Mouse (Mus musculus): ENCODE measurements at regions not wholly inside any gene's neighbourhood (a gene's known extent, or its start where the extent isn't known, plus 50 kb on each side); places are given as distances from the start of the nearest gene placed in this dataset.
A peak's percentile ranks its signal among the peaks of the same experiment; 100 is the strongest.

DNA sequence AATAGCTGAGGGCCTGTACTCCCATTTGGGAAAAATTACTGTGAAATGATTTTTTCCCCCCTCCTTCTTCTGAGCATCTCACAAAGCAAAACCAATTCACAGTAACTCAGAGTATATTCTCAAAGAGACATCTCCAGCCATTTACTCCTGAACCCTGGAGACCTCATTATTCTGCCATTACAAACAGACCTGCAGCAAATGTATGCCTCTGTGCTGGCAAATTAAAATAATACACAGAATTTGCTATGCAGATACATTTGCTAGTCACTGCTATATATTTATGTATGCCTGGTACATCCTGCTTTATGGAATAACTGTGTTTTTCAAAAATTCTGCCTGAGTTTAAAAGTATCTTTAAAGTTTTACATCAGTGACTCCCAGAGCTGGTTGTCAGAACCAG lies 145.4 kb upstream of the Stxbp5 start:
- Histone ChIP-seq H3K4me1 (replicated peaks) (no peaks in the 10 kb centered on the region), H3K4me2 (replicated peaks) (no peak overlapping the region), H3K27me3 (no peaks in the 10 kb centered on the region), H3K4me3 (replicated peaks) (no peak overlapping the region), H3K9ac (replicated peaks) (no peak overlapping the region), H3K9me3 (no peaks in the 10 kb centered on the region), H3K27ac (0 out of 2 replicates have a peak overlapping the region, but pooled peaks have one; percentile 14), H3K36me3 (no peaks in the 10 kb centered on the region)
- peak; percentile 27; the same call in 1 of the 2 replicates for ATAC-seq

DNA sequence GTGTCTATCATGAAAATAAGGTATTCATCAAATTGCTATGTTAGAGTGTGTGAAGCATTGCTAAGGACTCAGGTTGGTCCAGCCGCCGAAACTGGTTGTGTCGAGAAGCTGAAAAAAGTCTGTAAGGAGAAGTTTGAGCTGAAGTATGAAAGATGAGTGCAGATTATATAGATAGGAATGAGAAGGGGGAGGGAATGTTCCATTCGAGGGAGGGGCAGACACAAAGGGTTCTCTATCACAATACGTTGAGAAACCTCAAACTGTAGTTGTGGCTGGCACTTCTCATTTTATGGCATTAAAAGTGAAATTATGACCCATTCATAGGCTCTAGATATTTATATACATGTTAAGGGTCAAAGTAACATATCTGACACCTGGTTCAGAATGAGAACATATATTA lies 108.4 kb upstream of the Stxbp5 start:
- Histone ChIP-seq H3K27ac (no peak overlapping the region), H3K9ac (replicated peaks) (no peak overlapping the region), H3K4me1 (replicated peaks) (no peaks in the 10 kb centered on the region), H3K36me3 (no peaks in the 10 kb centered on the region), H3K9me3 (no peaks in the 10 kb centered on the region), H3K4me2 (replicated peaks) (no peak overlapping the region), H3K4me3 (replicated peaks) (no peak overlapping the region), H3K27me3 (no peaks in the 10 kb centered on the region)
- WGBS, result 95% methylated on average over 5 of the region's 5 CpGs
- ATAC-seq, result no peak

DNA sequence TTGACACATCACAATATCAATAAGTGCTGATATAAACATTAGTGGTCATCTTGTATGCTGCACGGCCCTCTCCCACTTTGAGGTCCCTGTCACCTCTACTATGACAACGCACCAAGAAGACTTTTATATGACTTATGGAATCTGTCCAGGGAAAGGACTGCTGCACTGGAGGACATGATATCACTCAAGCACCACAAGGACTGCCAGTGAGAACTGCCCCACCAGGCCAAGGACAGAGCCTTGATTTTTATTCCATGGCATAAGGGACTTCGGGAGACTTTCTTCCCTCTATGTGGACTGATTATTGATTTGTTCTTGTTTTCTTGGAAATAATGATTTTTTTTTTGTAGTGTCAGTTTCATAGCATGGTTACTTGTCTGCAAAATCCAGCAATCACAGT lies 97.7 kb upstream of the Stxbp5 start:
- Histone ChIP-seq H3K9ac (replicated peaks) (no peak overlapping the region), H3K27me3 (no peaks in the 10 kb centered on the region), H3K4me2 (replicated peaks) (no peak overlapping the region), H3K36me3 (no peaks in the 10 kb centered on the region), H3K4me1 (replicated peaks) (no peaks in the 10 kb centered on the region), H3K4me3 (replicated peaks) (no peak overlapping the region), H3K27ac (no peak overlapping the region), H3K9me3 (no peaks in the 10 kb centered on the region)
- WGBS, result 94% methylated on average over 3 of the region's 3 CpGs
- ATAC-seq, result no peak

DNA sequence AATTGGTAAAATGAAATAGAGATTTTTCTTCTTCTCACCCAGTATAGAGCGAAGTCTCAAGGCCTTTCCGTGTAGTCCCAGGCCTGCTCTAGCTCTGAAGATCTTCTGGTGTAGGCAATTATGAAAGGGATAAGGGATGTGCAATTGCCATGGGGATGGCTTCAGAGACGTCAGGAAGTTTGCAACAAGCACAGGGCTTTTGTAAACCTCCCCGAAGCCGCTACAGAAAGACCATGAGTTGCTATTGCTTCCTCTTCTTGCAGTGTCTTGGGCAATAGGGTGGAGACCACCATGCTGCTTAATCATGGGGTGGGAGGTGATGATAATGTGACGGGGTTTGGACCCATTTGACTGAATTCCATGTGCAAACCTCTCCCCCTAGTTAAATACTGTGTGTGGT lies 95.3 kb upstream of the Stxbp5 start:
- whole genome bisulfite sequencing, result 87% methylated on average over 6 of the region's 6 CpGs
- no peak for ATAC-seq

DNA sequence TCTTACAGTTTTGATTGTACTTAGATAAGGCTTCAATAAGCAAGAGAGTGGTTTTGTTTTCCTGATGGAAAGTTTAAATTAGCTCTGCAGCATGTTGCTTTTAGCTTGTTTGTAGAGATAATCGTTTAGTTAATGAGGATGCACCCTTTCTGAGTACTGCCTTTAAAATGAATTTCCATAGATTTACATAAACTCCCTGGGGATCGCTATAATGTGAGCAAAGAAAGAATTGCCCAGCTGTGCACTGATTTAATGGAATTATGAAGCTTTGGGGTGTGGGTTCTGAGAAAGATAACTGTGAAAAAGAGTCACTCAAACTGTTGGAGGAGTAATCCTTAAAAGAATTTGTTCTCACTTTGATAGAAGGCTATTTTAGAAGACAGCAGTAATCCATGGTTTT lies 91.9 kb upstream of the Stxbp5 start:
- 63% methylated on average over 2 of the region's 2 CpGs for WGBS
- no peak for ATAC-seq
- Histone ChIP-seq H3K9me3 (no peaks in the 10 kb centered on the region), H3K4me2 (replicated peaks) (no peak overlapping the region), H3K36me3 (no peaks in the 10 kb centered on the region), H3K27ac (no peak overlapping the region), H3K9ac (replicated peaks) (no peak overlapping the region), H3K27me3 (no peaks in the 10 kb centered on the region), H3K4me3 (replicated peaks) (no peak overlapping the region), H3K4me1 (replicated peaks) (no peaks in the 10 kb centered on the region)

More for the DNA sequence above, 95.3 kb upstream of the Stxbp5 start:
- Histone ChIP-seq H3K9me3 (no peaks in the 10 kb centered on the region), H3K36me3 (no peaks in the 10 kb centered on the region), H3K9ac (replicated peaks) (no peak overlapping the region), H3K27ac (no peak overlapping the region), H3K4me2 (replicated peaks) (no peak overlapping the region), H3K4me1 (replicated peaks) (no peaks in the 10 kb centered on the region), H3K27me3 (no peaks in the 10 kb centered on the region), H3K4me3 (replicated peaks) (no peak overlapping the region)

DNA sequence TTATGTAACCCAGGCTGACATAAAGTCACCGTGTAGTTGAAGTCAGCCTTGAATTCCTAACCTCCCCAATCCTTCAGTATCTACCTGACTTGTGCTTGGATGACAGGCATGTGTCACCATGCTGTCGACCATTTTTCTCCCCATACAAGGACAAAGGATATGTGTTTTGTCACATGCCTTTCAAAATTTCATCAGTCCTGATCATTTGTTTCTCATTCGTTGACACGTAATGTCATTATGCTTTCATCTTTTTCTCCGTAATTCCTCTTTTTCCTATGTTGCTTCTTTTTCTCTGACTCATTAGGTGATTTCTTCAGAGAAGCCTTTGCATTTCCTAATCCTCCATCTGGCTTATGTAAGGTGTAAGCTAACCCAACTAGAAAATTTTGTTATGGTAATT lies 84.5 kb upstream of the Stxbp5 start:
- no peaks in the 10 kb centered on the region for H3K4me1 ChIP-seq (replicated peaks)
- 93% methylated on average over 5 of the region's 5 CpGs for WGBS
- H3K9me3 ChIP-seq, result no peaks in the 10 kb centered on the region
- no peak for ATAC-seq
- H3K36me3 ChIP-seq, result no peaks in the 10 kb centered on the region
- no peak overlapping the region for H3K9ac ChIP-seq (replicated peaks)
- H3K27ac ChIP-seq, result no peak overlapping the region
- no peak overlapping the region for H3K4me2 ChIP-seq (replicated peaks)
- H3K27me3 ChIP-seq, result no peaks in the 10 kb centered on the region
- no peak overlapping the region for H3K4me3 ChIP-seq (replicated peaks)

DNA sequence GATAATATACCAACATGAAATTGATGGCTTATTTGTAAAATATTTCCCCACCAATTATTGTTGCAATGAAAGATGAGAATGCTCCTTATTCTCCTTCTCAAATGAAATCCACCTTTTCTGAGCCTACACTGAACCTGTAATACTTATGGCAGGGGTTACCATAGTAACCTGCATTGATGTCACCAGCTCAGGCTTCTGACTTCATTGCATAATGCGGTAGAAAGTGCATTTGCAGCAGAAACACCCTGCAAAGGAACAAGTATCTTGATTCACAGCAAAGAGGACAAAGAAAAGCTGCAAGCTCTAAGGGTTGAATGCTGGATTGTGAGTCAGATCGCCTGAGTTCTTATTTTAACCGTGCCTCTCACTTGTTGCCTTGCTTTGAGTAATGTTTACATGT lies 75.5 kb upstream of the Stxbp5 start:
- 0 out of 2 replicates have a peak, but pooled peaks cover 11% of the 10 kb centered on the region for H3K4me1 ChIP-seq (replicated peaks)
- no peak overlapping the region for H3K9ac ChIP-seq (replicated peaks)
- H3K36me3 ChIP-seq, result no peaks in the 10 kb centered on the region
- H3K4me2 ChIP-seq (replicated peaks), result peak overlapping the region; percentile 28
- H3K4me3 ChIP-seq (replicated peaks), result peak overlapping the region; percentile 12
- H3K27me3 ChIP-seq, result no peaks in the 10 kb centered on the region
- 0 out of 2 replicates have a peak overlapping the region, but pooled peaks have one; percentile 44 for H3K27ac ChIP-seq
- no peaks in the 10 kb centered on the region for H3K9me3 ChIP-seq
- peak; percentile 84; the same call in 1 of the 2 replicates for ATAC-seq
- 12% methylated on average over 3 of the region's 3 CpGs for WGBS

Measured in midbrain, embryonic 13.5 days (tissue).